ENCODE assay signal across 14 mouse cellular contexts in genomic region chr2:16442643-16443042, GRCm38 (mm10).
DNase-seq lines count a peak whose midpoint lies in the region; ATAC-seq lines count a peak whose summit lies in the region.
"Had no signal": no experiment of that assay in that cellular context is flagged by ENCODE, and none has a peak within 500 bp of the region (broad histone marks: within the 10 kb centered on the region; RNA-seq: fewer than 3 reads in every experiment).

No protein-coding gene starts in this region.

- no peak for ATAC-seq in cerebellum, adult (ENCODE audit: insufficient number of reproducible peaks, low FRiP score, low TSS enrichment)
- ATAC-seq: forebrain, postnatal 0 days; inflammation-experienced regulatory T-cells, adult 6 months had no signal

- intact Hi-C loops in left cerebral cortex, postnatal 4 days (cut with DNase I), result no loop called here

- peak; percentile 58 to 79 for DNase-seq in cerebellum, postnatal 14 days
- peak; percentile 31 for DNase-seq in left cerebral cortex, postnatal 4 days
- DNase-seq in left cerebral cortex, adult 8-10 months (ENCODE audit: low spot score in 2 of 2), result no peak
- peak; percentile 84 for DNase-seq in Muller cell, postnatal 12 days (ENCODE audit: inconsistent ontology term)
- peak; percentile 5 to 25 for DNase-seq in adrenal gland, postnatal 36 days
- DNase-seq in T-cell, adult 2 months (ENCODE audit: low spot score), result no peak
- no peak for DNase-seq in urinary bladder, postnatal 25 days (ENCODE audit: low spot score)
- DNase-seq: cerebellum, adult 11 months; forebrain, postnatal 0 days; heart, postnatal 4 days; right cerebral cortex, postnatal 4 days; thymus, postnatal 36 days had no signal

Comparison
In these comparisons a context has a peak if more than half of its experiments do, and no peak if none do; other contexts are left out.
1. DNase-seq: peak in cerebellum, postnatal 14 days (2 of 2), left cerebral cortex, postnatal 4 days (single experiment), Muller cell, postnatal 12 days (single experiment) and adrenal gland, postnatal 36 days (2 of 2); none in left cerebral cortex, adult 8-10 months (0 of 2), T-cell, adult 2 months (single experiment) and urinary bladder, postnatal 25 days (single experiment).